Mouse (Mus musculus): Measurements from ENCODE around the gene Rmdn3.

Rmdn3 gene

DNA sequence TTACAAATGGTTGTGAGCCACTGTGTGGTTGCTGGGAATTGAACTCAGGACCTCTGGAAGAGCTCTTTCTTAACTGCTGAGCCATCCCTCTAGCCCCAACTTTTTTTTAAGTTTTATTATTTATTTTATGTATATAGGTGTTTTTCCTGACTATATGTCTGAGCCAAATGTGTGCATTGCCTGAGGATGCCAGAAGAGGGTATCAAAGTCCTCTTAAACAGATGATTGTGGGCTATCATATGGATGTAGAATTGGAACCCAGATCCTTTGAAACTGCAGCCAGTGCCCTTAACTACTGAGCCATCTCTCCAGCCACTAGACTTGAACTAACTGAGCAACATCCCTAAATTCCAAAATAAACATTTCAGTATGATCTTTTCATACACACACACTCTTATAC, 55.3 kb downstream of the Rmdn3 start:
- no peak for DNase-seq (ENCODE audit: low spot score in 2 of 2)
